Mouse (Mus musculus) brain, embryonic 14.5 days (tissue): ENCODE measurements around the gene Ndnf.

Source experiments
- CTCF ChIP-seq: fragments of 200-500 bp; IDR thresholded peaks from 2 replicates; pipeline ENCODE4 v1.5.1; 2012; ENCODE audit warnings: inconsistent platforms, mild to moderate bottlenecking, moderate library complexity, borderline replicate concordance; ENCODE audit not compliant: insufficient read depth, insufficient read length; ENCODE audit errors: extremely low read depth
- POLR2A ChIP-seq: fragments of 200-500 bp; IDR thresholded peaks from 2 replicates; pipeline ENCODE4 v1.6.1; 2012; ENCODE audit warnings: mild to moderate bottlenecking, inconsistent platforms, borderline replicate concordance; ENCODE audit not compliant: poor library complexity, insufficient read depth, insufficient read length, severe bottlenecking; ENCODE audit errors: extremely low read depth

DNA sequence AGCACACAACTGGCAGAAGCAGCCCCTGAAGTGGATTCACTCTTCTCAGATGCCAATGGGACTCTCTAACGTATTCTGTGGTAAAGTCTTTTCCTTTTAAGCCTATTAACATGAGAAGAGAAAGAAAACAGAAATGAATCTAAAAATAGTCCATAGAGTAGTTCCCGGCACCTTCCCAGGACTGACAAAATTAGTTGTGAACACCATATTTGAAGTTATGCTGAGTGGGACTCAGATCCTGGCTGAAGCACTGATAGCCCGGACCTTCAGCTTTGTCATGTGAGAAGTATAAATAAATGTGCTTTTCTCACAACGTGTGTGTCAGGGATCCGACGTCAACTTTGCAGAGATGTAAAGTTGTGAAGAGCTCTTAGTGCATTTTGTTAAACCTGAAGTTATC lies 7.4 kb upstream of the Ndnf start:
- TF ChIP-seq CTCF (no peak), POLR2A (no peak)
